Mouse (Mus musculus) embryonic facial prominence, embryonic 13.5 days (tissue): Measurements from ENCODE around the gene Nr2f6. TPM values are rescaled to one million over a fixed set of nuclear protein-coding genes. Genes with fewer than 3 reads are reported as not detected.
A peak's percentile ranks its signal among the peaks of the same experiment; 100 is the strongest.

Source experiments
- ATAC-seq: fragments of 200-750 bp; cut with Nextera tagmentation; 2 replicates; pipeline ENCODE4 v1.8.0; 2017; ENCODE audit warnings: low read depth; ENCODE audit not compliant: insufficient number of reproducible peaks, insufficient read depth, low FRiP score, low TSS enrichment
- H3K27ac ChIP-seq: fragments of 300-500 bp; sonication (generic); 2 replicates; pipeline ENCODE4 v1.5.1; 2015; ENCODE audit warnings: moderate library complexity, mild to moderate bottlenecking, inconsistent platforms
- H3K27me3 ChIP-seq: fragments of 300-500 bp; sonication (generic); 2 replicates; pipeline ENCODE4 v1.6.1; 2015; ENCODE audit warnings: mild to moderate bottlenecking, inconsistent platforms
- H3K36me3 ChIP-seq: fragments of 300-500 bp; sonication (generic); 2 replicates; pipeline ENCODE4 v1.6.1; 2015; ENCODE audit warnings: mild to moderate bottlenecking, inconsistent platforms
- H3K4me1 ChIP-seq: fragments of 300-500 bp; sonication (generic); 2 replicates; pipeline ENCODE4 v1.6.1; 2015; ENCODE audit warnings: inconsistent platforms
- H3K4me2 ChIP-seq: fragments of 300-500 bp; sonication (generic); 2 replicates; pipeline ENCODE4 v1.6.1; 2015; ENCODE audit warnings: moderate library complexity, mild to moderate bottlenecking, inconsistent platforms
- H3K4me3 ChIP-seq: fragments of 300-500 bp; sonication (generic); 2 replicates; pipeline ENCODE4 v1.5.1; 2015; ENCODE audit warnings: mild to moderate bottlenecking, inconsistent platforms
- H3K9ac ChIP-seq: fragments of 300-500 bp; sonication (generic); 2 replicates; pipeline ENCODE4 v1.6.1; 2015; ENCODE audit warnings: mild to moderate bottlenecking, inconsistent platforms
- H3K9me3 ChIP-seq: fragments of 300-500 bp; sonication (generic); 2 replicates; pipeline ENCODE4 v1.6.1; 2016; ENCODE audit warnings: inconsistent platforms
- WGBS: fragments of 180-500 bp; shearing (Covaris S2); methylation state at CpG from one replicate; pipeline ENCODE4 v1.1.7; 2015; ENCODE audit warnings: mixed read lengths; 5-methylcytosine and 5-hydroxymethylcytosine counted together
- polyA plus RNA-seq: library from polyadenylated mRNA; unstranded; fragments of >200 nt; fragmentation: Nextera tagmentation; extraction: Ambion mirVana; gene quantifications from 2 replicates; pipeline ENCODE4 v1.2.1, GENCODE M21; 2015

Gene Nr2f6
- polyA plus RNA-seq, 1 experiment from 2014 or later = 46.6 TPM

DNA sequence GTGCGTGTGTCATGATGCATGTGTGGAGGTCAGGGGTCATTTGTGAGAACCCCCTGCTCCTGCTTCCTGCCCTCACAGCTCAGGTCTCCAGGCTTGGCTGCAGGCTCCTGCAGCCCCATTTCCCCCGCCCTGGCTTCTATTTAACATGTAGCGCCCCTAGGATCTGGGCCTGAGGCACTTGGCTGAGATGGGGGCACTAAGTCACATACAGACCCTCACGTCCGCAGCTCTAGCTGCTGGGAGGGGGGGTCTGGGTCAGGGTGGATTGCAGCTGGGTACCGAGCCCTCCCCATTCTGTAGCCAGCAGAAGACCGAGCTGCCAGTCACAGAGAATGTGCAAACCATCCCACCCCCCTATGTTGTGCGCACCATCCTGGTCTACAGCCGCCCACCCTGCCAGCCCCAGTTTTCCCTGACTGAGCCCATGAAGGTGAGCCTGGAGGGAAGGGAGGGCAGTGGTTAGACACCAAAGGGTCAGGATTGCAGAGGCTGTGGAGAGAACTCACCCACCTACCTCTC is 20.7 kb upstream of the Nr2f6 start:
- Histone ChIP-seq H3K9me3 (no peaks in the 10 kb centered on the region), H3K4me1 (peaks cover 25% of the 10 kb centered on the region), H3K36me3 (peaks cover 40% of the 10 kb centered on the region), H3K9ac (no peak overlapping the region), H3K4me3 (no peak overlapping the region), H3K27ac (no peak overlapping the region), H3K27me3 (no peaks in the 10 kb centered on the region), H3K4me2 (no peak overlapping the region)
- ATAC-seq = no peak
- WGBS = 82% methylated on average over 9 of the region's 9 CpGs

DNA sequence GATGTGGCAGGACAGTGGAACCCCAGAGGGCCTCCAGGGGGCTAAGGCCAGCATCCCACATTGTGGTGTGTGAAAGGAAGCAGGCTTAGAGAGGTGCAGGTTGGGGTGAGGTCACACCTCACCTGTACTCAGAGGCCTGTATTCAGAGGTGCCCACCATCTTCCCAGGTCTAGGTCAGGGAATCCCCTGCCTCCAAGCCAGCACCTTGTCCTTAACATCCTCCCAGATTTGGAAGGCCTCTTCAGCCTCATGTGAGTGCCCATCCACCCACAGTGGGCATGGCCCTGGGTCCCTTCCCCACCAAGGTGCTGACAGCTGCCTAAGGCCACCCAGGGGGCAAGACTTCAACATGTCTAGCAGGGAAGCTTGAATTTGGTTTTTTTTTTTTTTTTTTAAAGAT is 19.7 kb upstream of the Nr2f6 start:
- no peak overlapping the region for H3K27ac ChIP-seq
- no peak overlapping the region for H3K4me3 ChIP-seq
- peaks cover 36% of the 10 kb centered on the region for H3K36me3 ChIP-seq
- H3K9me3 ChIP-seq = no peaks in the 10 kb centered on the region
- H3K4me1 ChIP-seq = peaks cover 19% of the 10 kb centered on the region
- no peak for ATAC-seq
- H3K4me2 ChIP-seq = no peak overlapping the region
- no peak overlapping the region for H3K9ac ChIP-seq
- H3K27me3 ChIP-seq = no peaks in the 10 kb centered on the region

DNA sequence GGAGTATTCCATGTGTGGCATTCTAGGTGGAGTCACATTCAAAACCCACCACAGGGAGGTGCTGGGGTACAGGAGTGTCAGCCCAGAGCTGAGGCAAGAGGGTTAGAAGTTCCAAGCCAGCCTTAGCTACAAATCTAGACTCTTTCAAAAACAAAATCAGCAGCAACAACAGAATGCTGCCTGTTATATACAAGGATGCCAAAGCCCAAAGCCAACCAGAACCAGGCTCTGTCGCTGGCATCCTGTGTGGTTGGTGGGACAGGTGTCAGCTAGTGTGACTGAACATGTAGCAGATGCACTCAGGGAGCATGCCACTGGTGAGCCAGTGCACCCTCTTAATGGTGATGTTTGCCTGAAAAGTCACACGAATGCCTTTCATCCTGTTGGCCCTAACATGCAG is 19.1 kb upstream of the Nr2f6 start:
- Histone ChIP-seq H3K4me2 (no peak overlapping the region), H3K36me3 (peaks cover 36% of the 10 kb centered on the region), H3K4me1 (peaks cover 13% of the 10 kb centered on the region), H3K9ac (no peak overlapping the region), H3K27me3 (no peaks in the 10 kb centered on the region), H3K27ac (no peak overlapping the region), H3K9me3 (no peaks in the 10 kb centered on the region), H3K4me3 (no peak overlapping the region)
- ATAC-seq = no peak
- 89% methylated on average over 2 of the region's 2 CpGs for WGBS

DNA sequence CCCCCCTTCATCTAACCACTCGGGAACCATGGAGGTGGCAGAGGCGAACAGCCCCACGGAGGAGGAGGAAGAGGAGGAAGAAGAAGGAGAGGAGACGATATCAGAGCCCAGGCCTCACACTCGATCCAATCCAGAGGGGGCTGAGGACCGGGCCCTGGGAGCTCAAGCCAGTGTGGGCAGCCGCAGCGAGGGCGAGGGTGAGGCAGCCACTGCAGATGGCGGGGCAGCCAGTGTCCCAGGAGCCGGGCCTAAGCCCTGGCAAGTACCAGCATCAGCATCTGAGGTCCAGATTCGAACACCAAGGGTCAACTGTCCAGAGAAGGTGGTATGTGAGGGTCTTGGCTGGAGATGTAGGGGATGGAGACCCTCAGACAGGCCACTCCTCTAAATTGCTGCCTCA is 15.9 kb upstream of the Nr2f6 start:
- no peak for ATAC-seq
- H3K9me3 ChIP-seq = no peaks in the 10 kb centered on the region
- 88% methylated on average over 12 of the region's 12 CpGs for WGBS
- H3K27ac ChIP-seq = no peak overlapping the region
- peak overlapping the region; percentile 92 for H3K4me2 ChIP-seq
- peak overlapping the region; percentile 81 for H3K4me3 ChIP-seq
- H3K27me3 ChIP-seq = no peaks in the 10 kb centered on the region
- H3K9ac ChIP-seq = peak overlapping the region; percentile 84
- peaks cover 8% of the 10 kb centered on the region for H3K4me1 ChIP-seq
- peaks cover 25% of the 10 kb centered on the region for H3K36me3 ChIP-seq

DNA sequence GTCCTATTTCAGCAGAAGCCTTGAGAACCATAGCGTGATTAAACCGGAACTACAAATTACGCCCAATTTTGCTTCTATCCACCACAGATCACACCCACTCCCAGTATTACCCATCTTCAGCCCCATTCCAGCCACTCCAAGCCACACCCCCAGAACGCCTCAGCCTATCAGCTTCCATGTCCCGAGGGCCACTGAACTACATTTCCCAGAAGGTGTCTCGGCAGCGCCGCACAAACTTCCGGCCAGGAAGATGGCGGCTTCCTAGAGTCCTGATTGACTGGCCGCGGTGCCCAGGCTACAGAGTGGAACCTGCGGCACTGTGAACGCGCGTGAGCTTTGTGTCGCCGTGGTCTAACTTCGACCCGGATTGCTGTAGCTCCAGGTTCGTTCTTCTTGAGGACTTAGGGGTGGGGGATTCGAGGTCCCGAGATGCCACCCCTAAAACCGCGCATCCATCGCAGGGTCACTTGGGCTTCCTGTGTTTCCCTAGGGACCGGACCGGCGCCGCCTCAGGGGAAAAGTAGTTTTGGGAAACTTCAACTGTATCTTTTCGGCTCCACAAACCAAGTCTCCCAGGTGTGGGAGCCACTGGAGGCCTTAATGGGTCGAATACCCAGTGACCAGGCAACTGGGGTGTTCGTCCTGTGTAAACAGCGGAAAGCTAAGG is 15.0 kb upstream of the Nr2f6 start, which contains the start of gene Babam1:
TSS of gene Babam1 (plus strand) at position 223 of the 667 bp plus-strand sequence.
- peaks cover 25% of the 10 kb centered on the region for H3K36me3 ChIP-seq
- H3K4me2 ChIP-seq = peak within 1 kb of the TSS; percentile 92
- peak; percentile 93 for ATAC-seq
- H3K4me1 ChIP-seq = peaks cover 8% of the 10 kb centered on the region
- peak within 1 kb of the TSS; percentile 84 for H3K9ac ChIP-seq
- H3K4me3 ChIP-seq = peak within 1 kb of the TSS; percentile 81
- H3K27me3 ChIP-seq = no peaks in the 10 kb centered on the region
- WGBS = 1% methylated on average over 34 of the region's 34 CpGs
- peak within 1 kb of the TSS; percentile 66 for H3K27ac ChIP-seq
- H3K9me3 ChIP-seq = no peaks in the 10 kb centered on the region

DNA sequence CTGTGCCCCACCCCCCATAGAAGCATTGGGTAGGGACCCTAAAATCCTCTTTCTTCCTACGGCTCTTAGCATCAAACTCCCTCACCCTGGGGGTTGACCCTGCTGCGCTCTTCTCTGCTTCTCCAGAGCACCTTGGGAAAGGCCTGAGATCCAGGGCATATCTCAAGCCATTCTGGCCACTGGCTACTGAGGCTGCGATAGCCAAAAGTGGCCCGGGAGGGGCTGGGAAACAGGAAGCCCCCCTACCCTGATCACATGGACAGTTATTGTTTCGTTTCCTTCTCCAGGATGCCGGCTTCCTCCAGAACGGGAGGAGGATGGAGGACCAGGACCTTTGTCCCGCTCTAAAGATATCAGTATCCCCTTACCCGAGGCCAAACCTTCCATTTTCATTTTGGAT is 13.9 kb upstream of the Nr2f6 start, which contains the start of gene Ushbp1:
TSS of gene Ushbp1 (minus strand) at position 174 of the 400 bp plus-strand sequence.
- Histone ChIP-seq H3K27ac (peak within 1 kb of the TSS; percentile 66), H3K36me3 (peaks cover 21% of the 10 kb centered on the region), H3K27me3 (no peaks in the 10 kb centered on the region), H3K9ac (peak within 1 kb of the TSS; percentile 84; the same call in 1 of the 2 replicates), H3K9me3 (no peaks in the 10 kb centered on the region), H3K4me1 (peaks cover 8% of the 10 kb centered on the region), H3K4me2 (peak within 1 kb of the TSS; percentile 92), H3K4me3 (peak within 1 kb of the TSS; percentile 81)
- no peak for ATAC-seq
- 85% methylated on average over 9 of the region's 9 CpGs for WGBS

DNA sequence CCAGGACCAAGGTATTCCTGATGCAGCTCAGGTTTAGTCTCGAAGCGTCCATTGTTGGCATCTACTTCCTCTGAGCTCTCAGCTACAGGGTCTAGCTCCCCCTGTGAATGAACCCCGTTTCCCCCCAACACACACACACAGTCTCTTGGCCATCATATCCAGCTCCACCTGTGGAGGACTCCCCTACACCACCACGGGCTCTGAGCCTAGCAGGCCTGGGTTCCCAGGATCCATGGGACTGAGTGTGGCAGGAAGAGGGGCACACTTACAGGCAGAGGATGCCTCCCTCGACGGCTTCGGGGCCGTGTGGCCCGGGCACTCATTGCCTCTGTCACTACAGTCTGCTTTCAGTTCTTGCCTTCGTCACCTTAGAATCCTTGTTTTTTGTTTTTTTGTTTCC is 13.3 kb upstream of the Nr2f6 start:
- H3K4me2 ChIP-seq = 0 out of 2 replicates have a peak overlapping the region, but pooled peaks have one; percentile 11
- WGBS = 82% methylated on average over 10 of the region's 10 CpGs
- no peak for ATAC-seq

DNA sequence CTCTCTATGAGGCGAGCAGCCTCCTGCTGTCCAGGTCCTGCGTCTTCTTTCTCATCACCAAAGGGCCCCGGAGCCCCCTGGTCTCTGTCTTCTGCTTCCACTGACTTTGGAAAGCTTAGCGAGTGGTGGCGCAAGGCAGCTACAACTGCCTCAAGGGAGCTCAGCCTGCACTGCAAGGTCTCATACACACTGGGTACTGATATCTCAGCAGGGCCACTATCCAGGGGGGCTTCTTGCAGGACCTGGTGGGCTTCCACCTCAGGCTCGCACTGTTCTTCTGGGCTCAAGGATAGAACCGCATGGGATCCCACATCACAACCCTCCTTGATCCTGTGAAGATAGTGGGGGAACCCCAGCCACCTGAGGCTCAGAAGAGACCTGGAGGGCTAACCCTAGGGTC is 12.7 kb upstream of the Nr2f6 start:
- Histone ChIP-seq H3K4me2 (peak overlapping the region; percentile 11), H3K4me3 (peak overlapping the region; percentile 6; the same call in 1 of the 2 replicates), H3K27ac (no peak overlapping the region), H3K4me1 (peaks cover 8% of the 10 kb centered on the region), H3K36me3 (peaks cover 13% of the 10 kb centered on the region), H3K9ac (0 out of 2 replicates have a peak overlapping the region, but pooled peaks have one; percentile 11), H3K9me3 (no peaks in the 10 kb centered on the region), H3K27me3 (no peaks in the 10 kb centered on the region)
- WGBS = 84% methylated on average over 7 of the region's 7 CpGs
- ATAC-seq = no peak

More for the DNA sequence above, 13.3 kb upstream of the Nr2f6 start:
- H3K9ac ChIP-seq = no peak overlapping the region
- H3K36me3 ChIP-seq = peaks cover 18% of the 10 kb centered on the region
- peaks cover 8% of the 10 kb centered on the region for H3K4me1 ChIP-seq
- no peak overlapping the region for H3K4me3 ChIP-seq
- H3K9me3 ChIP-seq = no peaks in the 10 kb centered on the region
- H3K27me3 ChIP-seq = no peaks in the 10 kb centered on the region
- H3K27ac ChIP-seq = no peak overlapping the region

DNA sequence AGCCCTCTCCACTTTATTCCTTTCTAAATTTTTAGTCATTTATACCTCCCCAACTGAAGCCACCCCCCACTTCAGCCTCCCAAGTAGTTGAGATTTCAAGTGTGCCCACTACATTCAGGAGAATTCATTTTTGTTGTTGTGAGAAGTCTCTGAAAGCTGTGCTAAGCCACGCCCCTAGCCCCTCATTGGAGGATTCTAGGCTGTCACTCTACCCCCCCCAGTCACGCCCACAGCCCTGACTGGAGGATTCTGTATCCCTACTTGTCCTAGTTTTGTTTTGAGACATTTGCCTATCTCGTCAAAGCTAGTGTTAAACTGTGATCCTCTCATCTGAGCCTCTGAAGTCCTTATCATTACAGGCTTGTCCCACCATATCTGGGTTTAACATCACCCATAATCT is 11.1 kb upstream of the Nr2f6 start:
- ATAC-seq = no peak
- 5% methylated on average over 3 of the region's 3 CpGs for WGBS
- no peaks in the 10 kb centered on the region for H3K9me3 ChIP-seq
- H3K4me2 ChIP-seq = peak overlapping the region; percentile 35
- H3K27ac ChIP-seq = no peak overlapping the region
- H3K27me3 ChIP-seq = no peaks in the 10 kb centered on the region
- no peak overlapping the region for H3K9ac ChIP-seq
- no peaks in the 10 kb centered on the region for H3K36me3 ChIP-seq
- peaks cover 7% of the 10 kb centered on the region for H3K4me1 ChIP-seq
- 0 out of 2 replicates have a peak overlapping the region, but pooled peaks have one; percentile 11 for H3K4me3 ChIP-seq

DNA sequence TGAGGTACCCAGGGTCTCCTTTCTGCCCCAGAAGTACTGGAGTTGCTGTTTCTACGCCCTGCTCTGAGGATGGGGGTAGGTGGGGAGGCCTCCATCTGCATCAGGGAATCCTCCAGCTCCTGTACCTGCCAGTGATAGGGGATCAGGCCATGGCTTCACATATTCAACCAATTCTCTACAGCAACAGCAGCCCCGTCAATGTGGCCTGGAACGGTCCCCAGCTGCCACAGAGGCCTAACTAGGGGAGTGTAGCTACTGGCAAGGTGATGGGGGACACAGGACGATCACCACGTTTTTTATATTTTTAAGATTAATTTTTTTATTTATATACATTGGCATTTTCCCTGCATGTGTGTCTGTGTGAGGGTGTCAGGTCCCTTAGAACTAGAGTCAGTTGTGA is 10.6 kb upstream of the Nr2f6 start:
- H3K27ac ChIP-seq = no peak overlapping the region
- 70% methylated on average over 5 of the region's 5 CpGs for WGBS
- H3K4me2 ChIP-seq = no peak overlapping the region
- H3K27me3 ChIP-seq = no peaks in the 10 kb centered on the region
- no peak overlapping the region for H3K9ac ChIP-seq
- H3K4me1 ChIP-seq = peaks cover 2% of the 10 kb centered on the region
- H3K4me3 ChIP-seq = no peak overlapping the region
- no peaks in the 10 kb centered on the region for H3K36me3 ChIP-seq
- no peaks in the 10 kb centered on the region for H3K9me3 ChIP-seq
- no peak for ATAC-seq

DNA sequence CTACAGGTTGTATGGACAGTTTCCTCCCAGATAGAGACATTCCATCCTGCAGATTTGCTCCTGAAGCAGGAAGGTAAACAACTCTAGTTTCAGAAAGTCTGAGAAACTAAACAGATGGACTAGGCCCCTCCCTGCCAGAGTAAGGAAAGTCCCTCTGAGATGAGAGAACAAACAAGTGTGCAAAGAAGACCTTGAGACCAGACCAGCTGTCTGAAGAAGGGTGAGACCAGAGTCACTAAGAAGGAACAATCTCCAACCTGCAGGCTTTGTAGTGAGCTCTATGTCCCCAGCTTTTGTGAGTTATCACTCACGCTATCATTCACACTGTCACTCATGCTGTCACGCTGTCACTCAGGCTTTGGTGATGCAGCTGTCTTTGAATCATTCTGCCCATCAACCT is 9.9 kb upstream of the Nr2f6 start:
- H3K4me2 ChIP-seq = no peak overlapping the region
- no peak overlapping the region for H3K9ac ChIP-seq
- WGBS = 89% methylated on average over 2 of the region's 2 CpGs
- H3K4me1 ChIP-seq = no peaks in the 10 kb centered on the region; the same call in 1 of the 2 replicates
- H3K36me3 ChIP-seq = no peaks in the 10 kb centered on the region
- H3K27ac ChIP-seq = no peak overlapping the region
- no peak for ATAC-seq
- H3K9me3 ChIP-seq = no peaks in the 10 kb centered on the region
- no peak overlapping the region for H3K4me3 ChIP-seq
- H3K27me3 ChIP-seq = no peaks in the 10 kb centered on the region

DNA sequence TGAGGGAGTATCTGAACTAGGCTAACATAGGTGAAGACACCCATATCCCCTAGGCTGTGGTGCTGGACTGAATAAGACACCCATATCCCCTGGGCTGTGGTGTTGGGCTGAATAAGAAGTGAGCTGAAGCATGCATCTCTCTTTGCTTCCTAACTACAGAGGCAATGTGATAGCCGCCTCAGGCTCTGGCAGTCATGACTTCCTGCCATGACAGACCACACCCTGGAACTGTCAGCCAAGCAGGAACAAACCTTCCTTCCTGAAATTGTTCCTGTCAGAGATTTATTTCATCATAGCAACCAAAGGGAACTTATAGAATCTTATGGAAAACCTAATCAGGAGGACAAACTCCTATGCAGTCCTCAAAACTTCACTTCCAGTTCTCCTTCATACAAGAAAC is 6.5 kb upstream of the Nr2f6 start:
- no peak for ATAC-seq
- WGBS = 64% methylated on average over 1 of the region's 1 CpGs
- H3K4me3 ChIP-seq = no peak overlapping the region

More for the DNA sequence above, 6.5 kb upstream of the Nr2f6 start:
- H3K36me3 ChIP-seq = no peaks in the 10 kb centered on the region
- peaks cover 3% of the 10 kb centered on the region for H3K4me1 ChIP-seq
- H3K9ac ChIP-seq = no peak overlapping the region
- H3K9me3 ChIP-seq = no peaks in the 10 kb centered on the region; the same call in 1 of the 2 replicates
- H3K4me2 ChIP-seq = no peak overlapping the region
- no peaks in the 10 kb centered on the region for H3K27me3 ChIP-seq
- no peak overlapping the region for H3K27ac ChIP-seq
